ENCODE assay signal across 7 mouse cellular contexts in the genomic region with DNA sequence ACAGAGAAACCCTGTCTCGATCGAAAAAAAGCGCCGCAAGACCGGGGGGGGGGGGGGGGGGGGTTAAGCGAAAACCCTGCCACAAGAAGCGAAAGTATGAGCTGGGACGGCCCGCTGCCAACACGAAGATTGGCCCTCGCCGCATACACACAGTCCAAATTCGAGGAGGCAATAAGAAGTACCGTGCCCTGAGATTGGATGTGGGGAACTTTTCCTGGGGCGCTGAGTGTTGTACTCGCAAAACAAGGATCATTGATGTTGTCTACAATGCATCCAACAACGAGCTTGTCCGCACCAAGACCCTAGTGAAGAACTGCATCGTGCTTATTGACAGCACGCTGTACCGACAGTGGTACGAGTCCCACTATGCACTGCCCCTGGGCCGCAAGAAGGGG. TPM values are rescaled to one million over a fixed set of nuclear protein-coding genes. Genes with fewer than 3 reads are reported as not detected.
DNase-seq lines count a peak whose midpoint lies in the region; ATAC-seq and TF ChIP-seq lines count a peak whose summit lies in the region.
"Not testable (repeated sequence)": the region's sequence is repeated elsewhere in the genome, so short reads cannot be mapped to it uniquely, and the experiment has no call there.

No protein-coding gene starts in this region.

- not testable (repeated sequence) for H3K27me3 ChIP-seq in forebrain, embryonic 13.5 days; heart, postnatal 0 days (ENCODE audit: control insufficient read depth, insufficient read depth, low read length); liver, embryonic 11.5 days (replicated peaks; ENCODE audit: control insufficient read depth, insufficient read depth, low read length); midbrain, embryonic 10.5 days (ENCODE audit: low read depth, poor library complexity, severe bottlenecking); small intestine, adult 2 months (ENCODE audit: control insufficient read depth, insufficient read depth, low read length)

- peak overlapping the region; percentile 74 for H3K27ac ChIP-seq in bone marrow macrophage, adult 2 months (ENCODE audit: insufficient read depth, low read depth, low read length)
- not testable (repeated sequence) for H3K27ac ChIP-seq in forebrain, embryonic 13.5 days
- H3K27ac ChIP-seq in heart, postnatal 0 days (ENCODE audit: low read depth) = peak overlapping the region; percentile 92
- H3K27ac ChIP-seq in liver, embryonic 11.5 days (ENCODE audit: low read depth, low read length) = peak overlapping the region; percentile 87
- H3K27ac ChIP-seq in midbrain, embryonic 10.5 days (replicated peaks) = peak overlapping the region; percentile 99
- peak overlapping the region; percentile 75 for H3K27ac ChIP-seq in small intestine, adult 2 months (ENCODE audit: insufficient read depth, low read depth, low read length)

- H3K36me3 ChIP-seq in forebrain, embryonic 13.5 days (ENCODE audit: poor library complexity, severe bottlenecking); heart, postnatal 0 days (replicated peaks; ENCODE audit: control insufficient read depth, insufficient read depth, low read length); liver, embryonic 11.5 days (ENCODE audit: control insufficient read depth, insufficient read depth, low read length); small intestine, adult 2 months (ENCODE audit: control insufficient read depth, insufficient read depth, low read length): not testable (repeated sequence)
- peaks cover 15% of the 10 kb centered on the region for H3K36me3 ChIP-seq in midbrain, embryonic 10.5 days

- H3K4me3 ChIP-seq in bone marrow macrophage, adult 2 months (ENCODE audit: insufficient read depth, low read length) = peak overlapping the region; percentile 82
- H3K4me3 ChIP-seq in forebrain, embryonic 13.5 days = peak overlapping the region; percentile 93
- peak overlapping the region; percentile 95 for H3K4me3 ChIP-seq in heart, postnatal 0 days (ENCODE audit: low read depth, low read length)
- H3K4me3 ChIP-seq in liver, embryonic 11.5 days (ENCODE audit: low read depth, low read length) = peak overlapping the region; percentile 88
- peak overlapping the region; percentile 94 for H3K4me3 ChIP-seq in midbrain, embryonic 10.5 days
- peak overlapping the region; percentile 63 for H3K4me3 ChIP-seq in small intestine, adult 2 months (ENCODE audit: low read depth, low read length)

- H3K4me2 ChIP-seq in forebrain, embryonic 13.5 days = peak overlapping the region; percentile 72
- peak overlapping the region; percentile 72 for H3K4me2 ChIP-seq in heart, postnatal 0 days (ENCODE audit: low read depth, low read length)
- H3K4me2 ChIP-seq in liver, embryonic 11.5 days = peak overlapping the region; percentile 75

- not testable (repeated sequence) for TF ChIP-seq POLR2A in bone marrow macrophage, adult 2 months (IDR thresholded peaks at IDR 0.05; ENCODE audit: borderline replicate concordance, low read depth, low read length); small intestine, adult 2 months (IDR thresholded peaks at IDR 0.05; ENCODE audit: low read depth, low read length)

- H3K9ac ChIP-seq in forebrain, embryonic 13.5 days = peak overlapping the region; percentile 62
- peak overlapping the region; percentile 96; the same call in 1 of the 2 replicates for H3K9ac ChIP-seq in heart, postnatal 0 days (replicated peaks; ENCODE audit: low read depth, low read length)
- H3K9ac ChIP-seq in liver, embryonic 11.5 days (ENCODE audit: low read depth, low read length) = peak overlapping the region; percentile 96

- TF ChIP-seq EP300 in heart, postnatal 0 days (IDR thresholded peaks at IDR 0.05; ENCODE audit: low read depth) = not testable (repeated sequence)

- H3K9me3 ChIP-seq in forebrain, embryonic 13.5 days (replicated peaks); heart, postnatal 0 days (replicated peaks; ENCODE audit: control insufficient read depth, low read length); liver, embryonic 11.5 days (ENCODE audit: control insufficient read depth, low read length); midbrain, embryonic 10.5 days (replicated peaks): not testable (repeated sequence)

- DNase-seq in heart, postnatal 0 days (ENCODE audit: low spot score); liver, embryonic 11.5 days (ENCODE audit: low spot score); midbrain, embryonic 10.5 days (ENCODE audit: low spot score): not testable (repeated sequence)
- DNase-seq in kidney, adult 18-20 months = peak; percentile 13

- WGBS in forebrain, embryonic 13.5 days = 32% methylated on average over 23 of the region's 23 CpGs
- WGBS in heart, postnatal 0 days = 21% methylated on average over 22 of the region's 23 CpGs
- 23% methylated on average over 21 of the region's 23 CpGs for WGBS in liver, embryonic 11.5 days
- 36% methylated on average over 23 of the region's 23 CpGs for WGBS in midbrain, embryonic 10.5 days
- WGBS in small intestine, adult 2 months = 7% methylated on average over 23 of the region's 23 CpGs

- not testable (repeated sequence) for TF ChIP-seq CTCF in bone marrow macrophage, adult 2 months (IDR thresholded peaks at IDR 0.05; ENCODE audit: low read depth, low read length); heart, postnatal 0 days (IDR thresholded peaks at IDR 0.05; ENCODE audit: low read depth); small intestine, adult 2 months (IDR thresholded peaks at IDR 0.05; ENCODE audit: extremely low read depth, insufficient read length, insufficient replicate concordance, low read depth, low read length)

- H3K4me1 ChIP-seq in bone marrow macrophage, adult 2 months (ENCODE audit: control insufficient read depth, insufficient read depth, low read length) = peaks cover 21% of the 10 kb centered on the region
- not testable (repeated sequence) for H3K4me1 ChIP-seq in forebrain, embryonic 13.5 days; heart, postnatal 0 days (ENCODE audit: control insufficient read depth, insufficient read depth); liver, embryonic 11.5 days (replicated peaks; ENCODE audit: control insufficient read depth, insufficient read depth, low read length); midbrain, embryonic 10.5 days; small intestine, adult 2 months (ENCODE audit: control insufficient read depth, insufficient read depth, insufficient read length, low read length)

- ATAC-seq in forebrain, embryonic 13.5 days; heart, postnatal 0 days (ENCODE audit: insufficient read depth, low read depth); liver, embryonic 11.5 days (replicated peaks; ENCODE audit: low FRiP score): not testable (repeated sequence)

RNA-seq across cellular contexts. Expression of a gene that starts 4.6 kb away (rescaled TPM):
- 81.8 and 101 TPM in 2 replicates for polyA plus RNA-seq in bone marrow macrophage, adult 2 months (2012; ENCODE audit: insufficient read depth, insufficient read length, missing spikeins)
- polyA plus RNA-seq in forebrain, embryonic 13.5 days (2015; fragmentation: Nextera tagmentation; extraction: Ambion mirVana) = 44.8 and 46.3 TPM in 2 replicates
- total RNA-seq in heart, postnatal 0 days (2014; rRNA removed; ENCODE audit: low replicate concordance) = 29.5 and 42.2 TPM in 2 replicates
- 11.9 and 13.4 TPM in 2 replicates for polyA plus RNA-seq in heart, postnatal 0 days (2015; fragmentation: Nextera tagmentation; extraction: Ambion mirVana)
- 40.6 and 41.9 TPM in 2 replicates for polyA plus RNA-seq in liver, embryonic 11.5 days (2014; fragmentation: Nextera tagmentation; extraction: Ambion mirVana)
- 34.6 and 37.7 TPM in 2 replicates for polyA plus RNA-seq in midbrain, embryonic 10.5 days (2016; fragmentation: Nextera tagmentation; extraction: Ambion mirVana)
- polyA plus RNA-seq in small intestine, adult 2 months (2012; rRNA removed) = 6.1 and 11.2 TPM in 2 replicates

RNA-seq across cellular contexts. Expression of a gene that starts 19.7 kb away (rescaled TPM):
- polyA plus RNA-seq in bone marrow macrophage, adult 2 months (2012; ENCODE audit: insufficient read depth, insufficient read length, missing spikeins) = 0.07 TPM in 1 of 2 replicates, not detected in the other
- 15.5 and 15.9 TPM in 2 replicates for polyA plus RNA-seq in forebrain, embryonic 13.5 days (2015; fragmentation: Nextera tagmentation; extraction: Ambion mirVana)
- total RNA-seq in heart, postnatal 0 days (2014; rRNA removed; ENCODE audit: low replicate concordance) = 16.3 and 17.4 TPM in 2 replicates
- polyA plus RNA-seq in heart, postnatal 0 days (2015; fragmentation: Nextera tagmentation; extraction: Ambion mirVana) = 7.6 and 7.8 TPM in 2 replicates
- 3.4 and 3.5 TPM in 2 replicates for polyA plus RNA-seq in liver, embryonic 11.5 days (2014; fragmentation: Nextera tagmentation; extraction: Ambion mirVana)
- polyA plus RNA-seq in midbrain, embryonic 10.5 days (2016; fragmentation: Nextera tagmentation; extraction: Ambion mirVana) = 14.1 and 18.2 TPM in 2 replicates
- polyA plus RNA-seq in small intestine, adult 2 months (2012; rRNA removed) = 13.2 and 23.9 TPM in 2 replicates
